Mouse (Mus musculus): Measurements from ENCODE around the gene Fancg. TPM values are rescaled to one million over a fixed set of nuclear protein-coding genes. Genes with fewer than 3 reads are reported as not detected.

Gene Fancg
- total and polyA plus RNA-seq, 2 experiments from 2014 or later: 4.5 to 4.6 TPM

DNA sequence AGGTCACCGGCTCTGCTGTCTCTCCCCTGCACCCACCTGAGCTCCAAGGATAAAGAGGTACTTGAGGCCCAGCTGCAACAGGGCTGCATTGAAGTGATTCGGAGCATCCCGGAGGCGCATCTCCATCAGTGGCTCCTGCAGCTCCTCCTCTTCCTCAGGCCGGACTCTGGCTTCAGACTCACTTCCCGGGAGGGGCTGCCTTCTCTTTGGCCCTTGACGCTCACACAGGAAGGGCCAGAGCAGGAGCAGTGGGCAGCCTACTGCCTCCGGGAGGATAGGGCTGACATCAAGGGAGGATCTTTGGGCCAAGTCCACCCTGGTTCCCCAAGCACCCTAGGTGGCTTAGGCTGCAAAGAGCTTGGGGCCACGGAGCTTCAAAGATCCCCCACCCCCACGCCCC lies 8.9 kb upstream of the Fancg start:
- H3K27ac ChIP-seq (ENCODE audit: low read depth): no peak overlapping the region
- no peak overlapping the region for H3K4me3 ChIP-seq (ENCODE audit: low read depth, low read length)
- no peak overlapping the region for H3K4me2 ChIP-seq (ENCODE audit: low read depth, low read length)
- H3K9me3 ChIP-seq (replicated peaks; ENCODE audit: control insufficient read depth, low read length): no peaks in the 10 kb centered on the region
- ATAC-seq (ENCODE audit: insufficient read depth, low read depth) (no peak), DNase-seq (ENCODE audit: low spot score) (no peak)
- H3K9ac ChIP-seq (replicated peaks; ENCODE audit: low read depth, low read length): no peak overlapping the region
- TF ChIP-seq CTCF (IDR thresholded peaks at IDR 0.05; ENCODE audit: low read depth) (no peak), EP300 (IDR thresholded peaks at IDR 0.05; ENCODE audit: low read depth) (no peak)
- H3K36me3 ChIP-seq (replicated peaks; ENCODE audit: control insufficient read depth, insufficient read depth, low read length): peaks cover 59% of the 10 kb centered on the region
- H3K4me1 ChIP-seq (ENCODE audit: control insufficient read depth, insufficient read depth): no peaks in the 10 kb centered on the region
- WGBS: 86% methylated on average over 10 of the region's 10 CpGs
- H3K27me3 ChIP-seq (ENCODE audit: control insufficient read depth, insufficient read depth, low read length): no peaks in the 10 kb centered on the region

DNA sequence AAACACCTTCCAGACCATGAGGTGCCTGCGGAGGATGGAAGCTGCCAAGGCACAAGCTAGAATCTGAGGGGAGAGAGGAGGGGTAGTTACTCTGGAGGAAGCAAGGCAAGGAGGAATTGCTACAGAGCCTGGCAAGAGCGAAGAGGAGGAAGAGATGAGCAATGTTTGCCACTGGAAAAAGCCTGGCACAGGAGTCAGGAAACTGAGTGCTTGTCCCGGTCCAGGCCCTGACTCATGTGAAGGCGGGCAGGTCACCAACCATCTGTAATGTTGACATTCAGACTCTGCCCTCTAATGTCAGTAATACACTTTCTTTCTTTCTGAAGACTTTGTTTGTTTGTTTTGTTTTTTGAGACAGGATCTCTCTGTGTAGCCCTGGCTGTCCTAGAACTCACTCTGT lies 7.8 kb upstream of the Fancg start:
- Histone ChIP-seq H3K9ac (replicated peaks; ENCODE audit: low read depth, low read length) (no peak overlapping the region), H3K4me2 (ENCODE audit: low read depth, low read length) (no peak overlapping the region), H3K36me3 (replicated peaks; ENCODE audit: control insufficient read depth, insufficient read depth, low read length) (peaks cover 53% of the 10 kb centered on the region), H3K4me3 (ENCODE audit: low read depth, low read length) (no peak overlapping the region), H3K27me3 (ENCODE audit: control insufficient read depth, insufficient read depth, low read length) (no peaks in the 10 kb centered on the region), H3K27ac (ENCODE audit: low read depth) (no peak overlapping the region), H3K9me3 (replicated peaks; ENCODE audit: control insufficient read depth, low read length) (no peaks in the 10 kb centered on the region), H3K4me1 (ENCODE audit: control insufficient read depth, insufficient read depth) (no peaks in the 10 kb centered on the region)
- DNase-seq (ENCODE audit: low spot score) (no peak), ATAC-seq (ENCODE audit: insufficient read depth, low read depth) (no peak)
- WGBS: 82% methylated on average over 4 of the region's 4 CpGs
- TF ChIP-seq EP300 (IDR thresholded peaks at IDR 0.05; ENCODE audit: low read depth): no peak
- TF ChIP-seq CTCF (IDR thresholded peaks at IDR 0.05; ENCODE audit: low read depth): no peak

DNA sequence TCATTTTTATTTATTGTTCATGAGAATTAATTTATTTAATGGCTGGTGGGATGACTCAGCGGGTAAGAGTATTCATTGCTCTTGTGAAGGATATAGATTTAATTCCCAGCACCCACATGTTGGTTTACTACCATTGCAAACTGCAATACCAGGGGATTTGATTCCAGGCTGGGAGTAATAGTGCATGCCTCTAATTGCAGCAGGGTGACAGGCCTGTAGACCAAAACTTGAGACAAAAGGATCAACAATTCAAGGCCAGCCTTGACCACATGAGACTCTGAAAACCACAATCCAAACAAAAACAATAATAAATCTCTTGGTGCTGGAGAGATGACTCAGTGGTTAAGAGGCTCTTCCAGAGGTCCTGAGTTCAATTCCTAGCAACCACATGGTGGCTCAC lies 1.8 kb upstream of the Fancg start:
- DNase-seq (ENCODE audit: low spot score): no peak
- Histone ChIP-seq H3K27ac (ENCODE audit: low read depth) (no peak overlapping the region), H3K36me3 (replicated peaks; ENCODE audit: control insufficient read depth, insufficient read depth, low read length) (no peaks in the 10 kb centered on the region), H3K4me1 (ENCODE audit: control insufficient read depth, insufficient read depth) (peaks cover 4% of the 10 kb centered on the region; the same call in 1 of the 2 replicates), H3K4me2 (ENCODE audit: low read depth, low read length) (no peak overlapping the region), H3K4me3 (ENCODE audit: low read depth, low read length) (no peak overlapping the region), H3K27me3 (ENCODE audit: control insufficient read depth, insufficient read depth, low read length) (no peaks in the 10 kb centered on the region), H3K9ac (replicated peaks; ENCODE audit: low read depth, low read length) (no peak overlapping the region), H3K9me3 (replicated peaks; ENCODE audit: control insufficient read depth, low read length) (no peaks in the 10 kb centered on the region)
- no peak for ATAC-seq (ENCODE audit: insufficient read depth, low read depth)
- 96% methylated on average over 1 of the region's 1 CpGs for WGBS
- TF ChIP-seq EP300 (IDR thresholded peaks at IDR 0.05; ENCODE audit: low read depth): no peak
- TF ChIP-seq CTCF (IDR thresholded peaks at IDR 0.05; ENCODE audit: low read depth): no peak

DNA sequence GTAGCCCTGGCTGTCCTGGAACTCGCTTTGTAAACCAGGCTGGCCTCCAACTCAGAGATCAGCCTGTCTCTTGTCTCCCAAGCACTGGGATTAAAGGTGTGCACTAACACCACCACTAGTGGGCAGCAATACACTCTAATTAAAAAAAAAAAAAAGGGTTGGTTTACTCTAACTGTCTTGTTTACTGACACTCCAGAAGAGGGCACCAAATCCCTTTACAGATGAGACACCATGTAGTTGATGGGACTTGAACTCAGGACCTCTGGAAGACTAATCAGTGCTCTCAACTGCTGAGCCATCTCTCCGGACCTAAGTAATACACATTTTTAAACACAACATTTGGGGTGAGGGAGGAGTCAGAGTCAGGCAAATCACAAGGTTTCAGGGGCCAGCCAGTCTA lies 4.5 kb downstream of the Fancg start:
- Histone ChIP-seq H3K36me3 (replicated peaks; ENCODE audit: control insufficient read depth, insufficient read depth, low read length) (peaks cover 4% of the 10 kb centered on the region; the same call in 1 of the 2 replicates), H3K4me3 (ENCODE audit: low read depth, low read length) (no peak overlapping the region), H3K9me3 (replicated peaks; ENCODE audit: control insufficient read depth, low read length) (no peaks in the 10 kb centered on the region), H3K27me3 (ENCODE audit: control insufficient read depth, insufficient read depth, low read length) (no peaks in the 10 kb centered on the region), H3K27ac (ENCODE audit: low read depth) (no peak overlapping the region), H3K4me2 (ENCODE audit: low read depth, low read length) (no peak overlapping the region), H3K9ac (replicated peaks; ENCODE audit: low read depth, low read length) (no peak overlapping the region), H3K4me1 (ENCODE audit: control insufficient read depth, insufficient read depth) (peaks cover 4% of the 10 kb centered on the region; the same call in 1 of the 2 replicates)
- ATAC-seq (ENCODE audit: insufficient read depth, low read depth) (0 out of 2 replicates have a peak, but pooled peaks have one; percentile 21), DNase-seq (ENCODE audit: low spot score) (peak; percentile 73)
- 55% methylated on average over 2 of the region's 2 CpGs for WGBS
- TF ChIP-seq EP300 (IDR thresholded peaks at IDR 0.05; ENCODE audit: low read depth): no peak
- TF ChIP-seq CTCF (IDR thresholded peaks at IDR 0.05; ENCODE audit: low read depth): peak; percentile 57

DNA sequence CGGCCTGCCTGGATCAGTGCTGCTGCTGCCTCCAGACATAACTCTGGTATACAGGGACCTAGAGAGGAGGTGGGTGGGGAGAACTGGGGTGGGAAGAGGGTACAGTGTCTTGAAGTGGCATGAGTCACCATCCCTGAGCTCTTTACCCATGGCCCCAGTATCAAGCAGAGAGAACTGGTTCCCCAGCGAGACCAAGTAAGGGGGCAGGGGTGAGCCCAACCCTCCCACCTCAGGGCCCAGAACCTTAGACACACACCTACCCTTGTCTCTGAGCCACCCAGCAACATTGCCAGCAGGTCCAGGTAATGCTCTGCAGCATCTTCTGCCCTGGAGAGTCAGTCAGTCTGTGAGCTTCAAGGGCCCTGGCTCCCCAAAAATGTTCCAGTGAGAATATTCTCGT lies 5.4 kb downstream of the Fancg start:
- TF ChIP-seq CTCF (IDR thresholded peaks at IDR 0.05; ENCODE audit: low read depth) (no peak), EP300 (IDR thresholded peaks at IDR 0.05; ENCODE audit: low read depth) (no peak)
- DNase-seq (ENCODE audit: low spot score) (no peak), ATAC-seq (ENCODE audit: insufficient read depth, low read depth) (no peak)
- peaks cover 4% of the 10 kb centered on the region; the same call in 1 of the 2 replicates for H3K36me3 ChIP-seq (replicated peaks; ENCODE audit: control insufficient read depth, insufficient read depth, low read length)
- no peaks in the 10 kb centered on the region for H3K27me3 ChIP-seq (ENCODE audit: control insufficient read depth, insufficient read depth, low read length)
- H3K4me3 ChIP-seq (ENCODE audit: low read depth, low read length): no peak overlapping the region
- no peak overlapping the region for H3K9ac ChIP-seq (replicated peaks; ENCODE audit: low read depth, low read length)
- no peak overlapping the region for H3K27ac ChIP-seq (ENCODE audit: low read depth)
- no peak overlapping the region for H3K4me2 ChIP-seq (ENCODE audit: low read depth, low read length)
- no peaks in the 10 kb centered on the region for H3K9me3 ChIP-seq (replicated peaks; ENCODE audit: control insufficient read depth, low read length)
- H3K4me1 ChIP-seq (ENCODE audit: control insufficient read depth, insufficient read depth): peaks cover 4% of the 10 kb centered on the region; the same call in 1 of the 2 replicates
- WGBS: 91% methylated on average over 3 of the region's 3 CpGs

DNA sequence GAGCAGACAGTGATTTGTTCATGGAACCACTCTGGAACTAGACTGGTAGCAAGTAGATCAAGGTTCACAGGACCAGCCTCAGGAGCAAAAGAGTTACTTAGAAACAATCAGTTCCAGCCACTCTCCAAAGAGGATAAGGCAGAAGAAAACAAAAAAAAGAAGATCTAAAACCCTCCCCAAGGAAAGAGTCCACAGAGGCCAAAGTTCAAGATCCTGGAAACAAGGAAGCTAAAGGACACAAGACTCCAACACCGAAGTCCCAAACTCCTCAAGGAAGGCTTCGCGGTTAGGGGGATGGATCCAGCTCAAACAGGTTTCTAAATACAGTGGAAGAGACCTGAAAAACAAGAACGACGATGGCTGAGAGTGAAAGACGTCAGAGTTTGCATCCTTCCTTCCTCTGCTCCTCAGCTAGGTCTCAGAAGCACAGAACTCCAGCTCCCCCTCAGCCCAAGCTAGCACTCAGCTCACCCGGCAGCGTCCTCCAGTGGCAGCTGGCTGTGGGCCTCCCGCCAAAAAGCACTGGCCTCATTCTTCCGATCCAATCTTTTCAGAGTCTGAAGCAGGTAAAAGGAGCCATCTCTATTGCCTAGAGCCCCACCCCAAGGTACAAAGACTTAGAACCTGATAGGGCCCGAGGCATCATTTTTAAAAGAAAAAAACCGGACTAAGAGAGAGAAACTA lies 7.4 kb downstream of the Fancg start:
- H3K27me3 ChIP-seq (ENCODE audit: control insufficient read depth, insufficient read depth, low read length): no peaks in the 10 kb centered on the region
- peaks cover 4% of the 10 kb centered on the region; the same call in 1 of the 2 replicates for H3K36me3 ChIP-seq (replicated peaks; ENCODE audit: control insufficient read depth, insufficient read depth, low read length)
- 68% methylated on average over 12 of the region's 12 CpGs for WGBS
- no peak overlapping the region for H3K27ac ChIP-seq (ENCODE audit: low read depth)
- TF ChIP-seq CTCF (IDR thresholded peaks at IDR 0.05; ENCODE audit: low read depth) (no peak), EP300 (IDR thresholded peaks at IDR 0.05; ENCODE audit: low read depth) (no peak)
- ATAC-seq (ENCODE audit: insufficient read depth, low read depth) (no peak), DNase-seq (ENCODE audit: low spot score) (no peak)
- no peak overlapping the region for H3K4me2 ChIP-seq (ENCODE audit: low read depth, low read length)
- H3K4me3 ChIP-seq (ENCODE audit: low read depth, low read length): no peak overlapping the region
- peaks cover 10% of the 10 kb centered on the region for H3K4me1 ChIP-seq (ENCODE audit: control insufficient read depth, insufficient read depth)
- H3K9ac ChIP-seq (replicated peaks; ENCODE audit: low read depth, low read length): no peak overlapping the region
- H3K9me3 ChIP-seq (replicated peaks; ENCODE audit: control insufficient read depth, low read length): no peaks in the 10 kb centered on the region

Data from heart, postnatal 0 days (tissue).